Mouse (Mus musculus): ENCODE results near the gene Tmem26. TPM values are rescaled to one million over a fixed set of nuclear protein-coding genes. Genes with fewer than 3 reads are reported as not detected.

Tmem26 gene
- polyA plus RNA-seq, 1 experiment from 2014 or later: 26.9 TPM

DNA sequence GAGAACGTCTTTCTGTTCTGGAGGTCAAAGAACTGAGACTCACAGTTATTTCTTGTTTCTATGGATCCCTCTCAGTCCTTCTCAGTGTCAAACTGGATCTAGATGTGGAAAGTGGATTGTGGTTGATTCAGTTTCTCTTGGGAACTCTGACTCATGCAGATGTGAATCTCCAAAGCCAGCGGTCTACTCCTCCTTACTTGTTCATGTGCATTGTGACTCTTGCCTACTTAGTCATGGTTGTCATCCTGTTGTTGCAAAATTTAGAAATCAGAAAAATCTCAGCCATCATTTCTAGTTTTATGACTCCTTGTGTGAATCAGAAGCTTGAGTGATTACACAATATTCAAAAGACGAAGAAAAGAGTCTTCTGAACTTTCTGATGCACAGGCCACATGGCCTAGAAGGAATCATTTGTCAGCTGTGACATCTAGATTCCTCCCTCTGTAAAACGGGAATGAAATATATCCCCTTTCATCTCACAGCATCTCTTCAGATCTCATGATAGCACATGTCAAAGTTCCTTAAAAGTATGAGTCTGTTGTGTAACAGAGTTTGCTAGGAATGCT, 17.9 kb upstream of the Tmem26 start:
- DNase-seq (ENCODE audit: low spot score) (no peak), ATAC-seq (ENCODE audit: insufficient number of reproducible peaks, low FRiP score, low TSS enrichment, low read depth) (no peak)
- H3K4me1 ChIP-seq (ENCODE audit: control insufficient read depth, insufficient read depth, low read length): no peaks in the 10 kb centered on the region
- H3K36me3 ChIP-seq (ENCODE audit: control insufficient read depth, insufficient read depth, low read length): no peaks in the 10 kb centered on the region
- no peak overlapping the region for H3K9ac ChIP-seq (ENCODE audit: low read length)
- WGBS: 86% methylated on average over 4 of the region's 4 CpGs
- H3K27me3 ChIP-seq (ENCODE audit: control insufficient read depth, insufficient read depth, low read length): no peaks in the 10 kb centered on the region
- no peak overlapping the region for H3K4me3 ChIP-seq (ENCODE audit: low read depth, low read length)
- no peak overlapping the region for H3K27ac ChIP-seq (replicated peaks; ENCODE audit: low read depth, low read length)
- no peak overlapping the region for H3K4me2 ChIP-seq (ENCODE audit: low read depth, severe bottlenecking)
- no peaks in the 10 kb centered on the region for H3K9me3 ChIP-seq (ENCODE audit: control insufficient read depth, low read length)

DNA sequence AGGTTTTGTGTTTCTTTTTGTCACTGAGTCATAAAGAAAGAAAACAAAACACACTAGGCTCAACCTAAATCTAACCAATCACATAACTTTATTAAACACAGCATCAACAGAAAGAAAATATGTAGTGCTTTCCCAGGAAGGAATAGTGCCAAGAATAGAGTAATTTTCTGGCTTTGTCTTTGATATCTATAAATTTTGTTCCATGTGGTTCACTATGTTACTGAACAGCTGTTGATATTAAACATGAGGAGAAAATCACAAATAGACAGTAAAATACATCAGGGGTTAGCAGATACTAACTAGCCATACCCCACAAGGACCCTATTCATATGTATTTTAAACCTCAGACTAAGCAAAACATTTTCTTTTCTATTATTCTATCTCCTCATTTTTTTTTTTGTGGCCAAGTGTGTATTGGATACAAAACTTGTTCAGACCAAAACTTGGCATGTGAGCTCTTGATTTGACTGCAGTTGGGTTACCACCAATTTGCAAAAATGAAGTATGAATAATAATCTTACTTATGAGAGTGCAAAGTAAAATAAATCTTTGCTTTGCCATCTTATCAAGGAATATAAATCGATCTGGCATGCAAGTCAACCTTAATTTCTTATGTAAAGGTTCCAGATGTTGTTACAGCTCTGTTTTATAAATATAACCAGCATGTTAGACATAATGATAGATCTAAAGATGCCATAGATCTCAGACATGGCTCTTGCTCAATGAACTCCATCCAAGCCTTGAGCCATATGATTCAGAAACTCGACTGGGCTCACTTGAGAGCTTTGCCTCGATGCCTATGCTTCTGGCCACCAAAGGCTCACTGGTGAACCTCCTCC, 16.2 kb upstream of the Tmem26 start:
- Histone ChIP-seq H3K27ac (replicated peaks; ENCODE audit: low read depth, low read length) (no peak overlapping the region), H3K4me2 (ENCODE audit: low read depth, severe bottlenecking) (no peak overlapping the region), H3K9me3 (ENCODE audit: control insufficient read depth, low read length) (no peaks in the 10 kb centered on the region), H3K27me3 (ENCODE audit: control insufficient read depth, insufficient read depth, low read length) (no peaks in the 10 kb centered on the region), H3K4me3 (ENCODE audit: low read depth, low read length) (no peak overlapping the region), H3K4me1 (ENCODE audit: control insufficient read depth, insufficient read depth, low read length) (no peaks in the 10 kb centered on the region), H3K36me3 (ENCODE audit: control insufficient read depth, insufficient read depth, low read length) (no peaks in the 10 kb centered on the region), H3K9ac (ENCODE audit: low read length) (no peak overlapping the region)
- DNase-seq (ENCODE audit: low spot score): no peak
- 82% methylated on average over 3 of the region's 3 CpGs for WGBS
- ATAC-seq (ENCODE audit: insufficient number of reproducible peaks, low FRiP score, low TSS enrichment, low read depth): no peak

DNA sequence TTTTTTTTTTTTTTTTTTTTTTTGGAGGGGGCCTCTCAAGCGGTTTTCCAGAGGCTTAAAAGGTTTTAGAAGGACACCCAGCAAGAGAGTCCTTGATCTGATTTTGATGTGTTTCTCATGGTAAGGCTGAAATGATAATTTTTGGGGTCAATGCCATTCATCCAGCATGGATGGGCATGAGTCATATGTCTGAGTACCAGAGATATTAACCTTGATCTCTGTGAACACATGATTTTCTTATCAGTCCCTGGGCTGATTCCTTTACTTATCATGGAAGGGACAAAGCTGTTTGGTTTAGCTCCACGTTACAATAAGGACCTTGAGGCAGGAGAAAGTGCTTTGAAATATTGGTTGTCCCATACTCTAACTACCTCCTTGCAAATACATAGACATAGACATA, 10.5 kb upstream of the Tmem26 start:
- Histone ChIP-seq H3K27ac (replicated peaks; ENCODE audit: low read depth, low read length) (no peak overlapping the region), H3K9ac (ENCODE audit: low read length) (no peak overlapping the region), H3K4me3 (ENCODE audit: low read depth, low read length) (no peak overlapping the region), H3K4me2 (ENCODE audit: low read depth, severe bottlenecking) (no peak overlapping the region), H3K4me1 (ENCODE audit: control insufficient read depth, insufficient read depth, low read length) (no peaks in the 10 kb centered on the region), H3K36me3 (ENCODE audit: control insufficient read depth, insufficient read depth, low read length) (no peaks in the 10 kb centered on the region), H3K9me3 (ENCODE audit: control insufficient read depth, low read length) (no peaks in the 10 kb centered on the region), H3K27me3 (ENCODE audit: control insufficient read depth, insufficient read depth, low read length) (no peaks in the 10 kb centered on the region)
- no peak for ATAC-seq (ENCODE audit: insufficient number of reproducible peaks, low FRiP score, low TSS enrichment, low read depth)
- WGBS: 70% methylated on average over 2 of the region's 2 CpGs
- no peak for DNase-seq (ENCODE audit: low spot score)

DNA sequence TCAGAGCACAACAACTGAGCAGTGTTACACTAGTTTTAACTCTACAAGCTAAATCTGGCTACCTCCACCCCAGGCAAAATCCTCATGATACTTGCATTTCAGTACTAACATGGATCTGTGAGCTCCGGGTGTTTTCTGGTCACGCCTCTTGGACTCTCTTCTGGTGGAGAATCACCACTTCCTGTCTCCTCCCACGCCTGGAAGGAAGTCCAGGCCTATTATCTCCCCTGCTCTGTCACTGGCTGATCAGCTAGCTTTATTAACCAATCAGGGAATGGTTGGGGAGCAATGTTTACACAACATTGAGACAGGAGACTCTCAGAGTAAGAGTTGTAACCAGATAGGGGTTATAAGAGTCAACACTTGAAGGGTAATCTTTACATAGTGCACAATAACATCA, 9.1 kb upstream of the Tmem26 start:
- 82% methylated on average over 3 of the region's 3 CpGs for WGBS
- no peak for DNase-seq (ENCODE audit: low spot score)
- no peaks in the 10 kb centered on the region for H3K27me3 ChIP-seq (ENCODE audit: control insufficient read depth, insufficient read depth, low read length)
- no peak for ATAC-seq (ENCODE audit: insufficient number of reproducible peaks, low FRiP score, low TSS enrichment, low read depth)
- H3K4me3 ChIP-seq (ENCODE audit: low read depth, low read length): no peak overlapping the region
- no peak overlapping the region for H3K9ac ChIP-seq (ENCODE audit: low read length)
- no peaks in the 10 kb centered on the region for H3K9me3 ChIP-seq (ENCODE audit: control insufficient read depth, low read length)
- H3K27ac ChIP-seq (replicated peaks; ENCODE audit: low read depth, low read length): no peak overlapping the region
- no peak overlapping the region for H3K4me2 ChIP-seq (ENCODE audit: low read depth, severe bottlenecking)
- H3K4me1 ChIP-seq (ENCODE audit: control insufficient read depth, insufficient read depth, low read length): no peaks in the 10 kb centered on the region
- no peaks in the 10 kb centered on the region for H3K36me3 ChIP-seq (ENCODE audit: control insufficient read depth, insufficient read depth, low read length)

DNA sequence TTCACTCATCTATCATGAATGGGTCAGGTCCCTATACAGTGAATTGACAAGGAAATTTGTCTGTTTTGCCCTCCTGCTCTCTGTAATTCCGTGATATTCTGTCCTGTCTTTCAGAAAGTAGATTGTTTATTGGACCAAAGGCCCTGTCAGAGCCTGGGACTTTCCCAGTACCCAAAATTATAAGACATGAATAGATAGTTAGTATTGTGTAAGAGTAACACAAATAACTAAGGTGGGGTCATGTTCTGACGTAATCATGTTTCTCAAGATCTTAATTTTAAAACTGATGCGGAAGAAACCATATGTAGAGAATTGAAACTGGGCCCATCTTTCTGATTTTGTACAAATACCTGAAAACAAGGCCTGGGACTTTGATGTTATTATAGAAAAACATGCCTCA, 8.1 kb upstream of the Tmem26 start:
- DNase-seq (ENCODE audit: low spot score): no peak
- Histone ChIP-seq H3K4me3 (ENCODE audit: low read depth, low read length) (no peak overlapping the region), H3K4me2 (ENCODE audit: low read depth, severe bottlenecking) (no peak overlapping the region), H3K27ac (replicated peaks; ENCODE audit: low read depth, low read length) (no peak overlapping the region), H3K27me3 (ENCODE audit: control insufficient read depth, insufficient read depth, low read length) (no peaks in the 10 kb centered on the region), H3K36me3 (ENCODE audit: control insufficient read depth, insufficient read depth, low read length) (no peaks in the 10 kb centered on the region), H3K9ac (ENCODE audit: low read length) (no peak overlapping the region), H3K4me1 (ENCODE audit: control insufficient read depth, insufficient read depth, low read length) (no peaks in the 10 kb centered on the region), H3K9me3 (ENCODE audit: control insufficient read depth, low read length) (no peaks in the 10 kb centered on the region)
- WGBS: 93% methylated on average over 3 of the region's 3 CpGs
- ATAC-seq (ENCODE audit: insufficient number of reproducible peaks, low FRiP score, low TSS enrichment, low read depth): no peak

DNA sequence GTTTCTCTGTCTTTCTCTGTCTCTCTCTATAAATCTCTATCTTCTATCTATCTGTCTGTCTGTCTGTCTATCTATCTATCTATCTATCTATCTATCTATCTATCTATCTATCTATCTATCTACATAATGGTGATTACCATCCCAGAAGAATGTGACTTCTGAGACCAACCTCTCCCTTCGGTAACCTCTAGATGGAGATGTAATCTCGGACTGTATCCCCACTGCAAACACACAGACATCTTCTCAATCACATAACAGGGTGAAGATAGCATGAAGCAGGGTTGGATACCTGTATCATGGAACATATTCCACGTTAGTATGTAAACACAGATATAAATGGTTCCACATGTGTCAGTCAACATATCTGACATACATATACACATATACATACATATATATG, 5.1 kb upstream of the Tmem26 start:
- H3K9me3 ChIP-seq (ENCODE audit: control insufficient read depth, low read length): no peaks in the 10 kb centered on the region
- H3K36me3 ChIP-seq (ENCODE audit: control insufficient read depth, insufficient read depth, low read length): no peaks in the 10 kb centered on the region
- no peak for DNase-seq (ENCODE audit: low spot score)
- no peak for ATAC-seq (ENCODE audit: insufficient number of reproducible peaks, low FRiP score, low TSS enrichment, low read depth)
- no peaks in the 10 kb centered on the region for H3K27me3 ChIP-seq (ENCODE audit: control insufficient read depth, insufficient read depth, low read length)
- no peak overlapping the region for H3K9ac ChIP-seq (ENCODE audit: low read length)
- H3K4me1 ChIP-seq (ENCODE audit: control insufficient read depth, insufficient read depth, low read length): no peaks in the 10 kb centered on the region; the same call in 1 of the 2 replicates
- no peak overlapping the region for H3K27ac ChIP-seq (replicated peaks; ENCODE audit: low read depth, low read length)
- 82% methylated on average over 3 of the region's 3 CpGs for WGBS
- no peak overlapping the region for H3K4me2 ChIP-seq (ENCODE audit: low read depth, severe bottlenecking)
- no peak overlapping the region for H3K4me3 ChIP-seq (ENCODE audit: low read depth, low read length)

DNA sequence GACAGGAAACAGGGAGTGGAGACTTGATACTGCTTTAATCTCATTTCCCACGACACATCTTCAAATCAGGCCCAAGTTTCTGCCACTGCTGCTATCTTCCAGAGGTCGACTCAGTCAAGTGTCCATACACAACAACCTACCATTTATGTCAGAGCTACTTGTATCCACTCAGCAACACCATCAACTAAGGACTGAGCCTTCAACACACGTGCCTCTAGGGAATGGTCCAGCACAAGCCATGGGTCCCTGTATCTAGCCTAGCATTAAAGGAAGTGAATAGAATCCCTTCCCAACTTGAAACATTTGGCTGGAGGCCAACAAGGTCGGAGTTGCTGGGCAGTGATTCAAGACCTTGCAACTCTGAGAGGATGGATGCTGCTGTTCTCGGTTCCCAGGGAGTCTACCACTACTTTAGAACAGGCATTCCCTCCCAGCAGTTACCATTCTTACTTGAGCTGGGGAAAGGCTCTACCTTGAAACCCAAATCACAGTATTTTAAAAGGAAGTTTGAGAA, 2.5 kb upstream of the Tmem26 start:
- Histone ChIP-seq H3K4me3 (ENCODE audit: low read depth, low read length) (no peak overlapping the region), H3K27ac (replicated peaks; ENCODE audit: low read depth, low read length) (no peak overlapping the region), H3K9ac (ENCODE audit: low read length) (no peak overlapping the region), H3K9me3 (ENCODE audit: control insufficient read depth, low read length) (no peaks in the 10 kb centered on the region), H3K27me3 (ENCODE audit: control insufficient read depth, insufficient read depth, low read length) (no peaks in the 10 kb centered on the region), H3K4me2 (ENCODE audit: low read depth, severe bottlenecking) (no peak overlapping the region), H3K4me1 (ENCODE audit: control insufficient read depth, insufficient read depth, low read length) (no peaks in the 10 kb centered on the region; the same call in 1 of the 2 replicates), H3K36me3 (ENCODE audit: control insufficient read depth, insufficient read depth, low read length) (no peaks in the 10 kb centered on the region)
- ATAC-seq (ENCODE audit: insufficient number of reproducible peaks, low FRiP score, low TSS enrichment, low read depth) (no peak), DNase-seq (ENCODE audit: low spot score) (no peak)
- WGBS: 75% methylated on average over 5 of the region's 5 CpGs

DNA sequence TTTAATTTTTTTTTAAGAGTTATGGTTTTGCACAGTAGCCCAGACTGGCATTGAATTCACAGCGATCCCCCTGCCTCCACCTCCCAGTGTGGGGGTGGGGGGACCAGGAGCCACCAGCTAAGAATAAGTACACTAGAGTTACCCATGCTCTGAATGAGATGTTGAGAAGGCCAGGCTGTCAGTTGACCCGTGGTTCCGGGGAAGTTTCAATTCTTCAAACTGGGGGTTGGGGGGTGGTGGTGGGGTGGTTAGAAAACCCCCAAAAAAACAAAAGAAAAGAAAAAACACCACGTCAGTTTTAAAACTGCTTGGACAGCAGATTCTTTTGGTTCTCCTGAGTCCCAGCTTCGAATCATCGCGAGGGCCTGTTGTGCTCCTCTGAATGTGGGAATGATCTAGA, 431 bp upstream of the Tmem26 start:
- H3K4me3 ChIP-seq (ENCODE audit: low read depth, low read length): peak overlapping the region; percentile 51; the same call in 1 of the 2 replicates
- peak overlapping the region; percentile 85 for H3K4me2 ChIP-seq (ENCODE audit: low read depth, severe bottlenecking)
- no peak overlapping the region for H3K27ac ChIP-seq (replicated peaks; ENCODE audit: low read depth, low read length)
- no peaks in the 10 kb centered on the region for H3K27me3 ChIP-seq (ENCODE audit: control insufficient read depth, insufficient read depth, low read length)
- ATAC-seq (ENCODE audit: insufficient number of reproducible peaks, low FRiP score, low TSS enrichment, low read depth): no peak
- H3K9me3 ChIP-seq (ENCODE audit: control insufficient read depth, low read length): no peaks in the 10 kb centered on the region
- no peaks in the 10 kb centered on the region for H3K36me3 ChIP-seq (ENCODE audit: control insufficient read depth, insufficient read depth, low read length)
- H3K9ac ChIP-seq (ENCODE audit: low read length): no peak overlapping the region
- H3K4me1 ChIP-seq (ENCODE audit: control insufficient read depth, insufficient read depth, low read length): no peaks in the 10 kb centered on the region; the same call in 1 of the 2 replicates
- WGBS: 45% methylated on average over 7 of the region's 7 CpGs
- DNase-seq (ENCODE audit: low spot score): no peak
